Mouse (Mus musculus): ENCODE data around the gene 2210407C18Rik. TPM values are rescaled to one million over a fixed set of nuclear protein-coding genes. Genes with fewer than 3 reads are reported as not detected.

Gene 2210407C18Rik
- total and polyA plus RNA-seq, 3 experiments = not detected

GRCm38 (mm10) chr11:58618369-58618768 is 2.5 kb upstream of the 2210407C18Rik start:
- DNase-seq (ENCODE audit: extremely low read depth) = no peak
- no peak for TF ChIP-seq UBTF (IDR thresholded peaks at IDR 0.05; ENCODE audit: low read depth, low read length)
- Histone ChIP-seq H3K9me3 (replicated peaks; ENCODE audit: low read length) (no peaks in the 10 kb centered on the region), H3K4me3 (replicated peaks in 1 of 3; ENCODE audit: low read depth in 2 of 3, low read length in 2 of 3, poor library complexity in 1 of 3) (no peak overlapping the region), H3K4me1 (ENCODE audit: control insufficient read depth in 1 of 2, insufficient read depth in 2 of 2) (no peaks in the 10 kb centered on the region), H3K36me3 (replicated peaks in 1 of 2; ENCODE audit: control insufficient read depth in 1 of 2, insufficient read depth in 1 of 2, low read length in 1 of 2) (no peaks in the 10 kb centered on the region), H3K79me2 (replicated peaks; ENCODE audit: control insufficient read depth, extremely low read depth, insufficient read depth, poor library complexity, severe bottlenecking) (no peaks in the 10 kb centered on the region), H3K27ac (ENCODE audit: insufficient read depth, low read depth) (no peak overlapping the region), H3K4me2 (ENCODE audit: insufficient read depth, low read depth, poor library complexity, severe bottlenecking) (no peak overlapping the region; the same call in 1 of the 2 replicates), H3K27me3 (replicated peaks) (peaks cover 97% of the 10 kb centered on the region), H3K9ac (ENCODE audit: insufficient read depth, low read depth) (no peak overlapping the region)
- dilution Hi-C loops (cut with MboI; ENCODE audit: extremely low pct_ligation_motif_present, extremely low pct_unique_long_range_greater_than_20kb, low sequenced_read_pairs) = no loop called here
- in situ Hi-C loops (cut with MboI; ENCODE audit: low pct_ligation_motif_present, low pct_unique_long_range_greater_than_20kb, low sequenced_read_pairs) = no loop called here

GRCm38 (mm10) chr11:58614526-58614925 is 1.3 kb downstream of the 2210407C18Rik start:
- Histone ChIP-seq H3K27me3 (replicated peaks) (peaks cover 92% of the 10 kb centered on the region), H3K9me3 (replicated peaks; ENCODE audit: low read length) (no peaks in the 10 kb centered on the region), H3K4me2 (ENCODE audit: insufficient read depth, low read depth, poor library complexity, severe bottlenecking) (no peak overlapping the region), H3K4me3 (replicated peaks in 1 of 3; ENCODE audit: low read depth in 2 of 3, low read length in 2 of 3, poor library complexity in 1 of 3) (no peak overlapping the region), H3K9ac (ENCODE audit: insufficient read depth, low read depth) (no peak overlapping the region), H3K36me3 (replicated peaks in 1 of 2; ENCODE audit: control insufficient read depth in 1 of 2, insufficient read depth in 1 of 2, low read length in 1 of 2) (no peaks in the 10 kb centered on the region), H3K27ac (ENCODE audit: insufficient read depth, low read depth) (no peak overlapping the region), H3K79me2 (replicated peaks; ENCODE audit: control insufficient read depth, extremely low read depth, insufficient read depth, poor library complexity, severe bottlenecking) (no peaks in the 10 kb centered on the region), H3K4me1 (ENCODE audit: control insufficient read depth in 1 of 2, insufficient read depth in 2 of 2) (no peaks in the 10 kb centered on the region)
- dilution Hi-C loops (cut with MboI; ENCODE audit: extremely low pct_ligation_motif_present, extremely low pct_unique_long_range_greater_than_20kb, low sequenced_read_pairs) (no loop called here), in situ Hi-C loops (cut with MboI; ENCODE audit: low pct_ligation_motif_present, low pct_unique_long_range_greater_than_20kb, low sequenced_read_pairs) (no loop called here)
- DNase-seq (ENCODE audit: extremely low read depth) = no peak
- no peak for TF ChIP-seq RCOR1 (conservative IDR thresholded peaks at IDR 0.05; ENCODE audit: low read depth, low read length)
- no peak for TF ChIP-seq MEF2A (IDR thresholded peaks at IDR 0.05; ENCODE audit: borderline replicate concordance, low read depth, low read length)
- no peak for TF ChIP-seq GABPA (IDR thresholded peaks at IDR 0.05; ENCODE audit: insufficient replicate concordance, low read depth, low read length)
- TF ChIP-seq CHD1 (IDR thresholded peaks at IDR 0.05; ENCODE audit: low read depth, low read length) = no peak
- no peak for TF ChIP-seq IRF4 (IDR thresholded peaks at IDR 0.05; ENCODE audit: low read depth, low read length)

- no peaks in the 10 kb centered on the region for H3K4me1 ChIP-seq (ENCODE audit: control insufficient read depth in 1 of 2, insufficient read depth in 2 of 2)
- no peak overlapping the region for H3K4me2 ChIP-seq (ENCODE audit: insufficient read depth, low read depth, poor library complexity, severe bottlenecking)
- no peak for DNase-seq (ENCODE audit: extremely low read depth)
- in situ Hi-C loops (cut with MboI; ENCODE audit: low pct_ligation_motif_present, low pct_unique_long_range_greater_than_20kb, low sequenced_read_pairs) = no loop called here
- H3K9me3 ChIP-seq (replicated peaks; ENCODE audit: low read length) = no peaks in the 10 kb centered on the region
- TF ChIP-seq USF2 (conservative IDR thresholded peaks at IDR 0.05; ENCODE audit: low read depth, low read length) (no peak), KAT2A (IDR thresholded peaks at IDR 0.05; ENCODE audit: insufficient replicate concordance, low read length) (no peak), MAX (IDR thresholded peaks at IDR 0.05; ENCODE audit: low read length) (no peak), ZNF384 (IDR thresholded peaks at IDR 0.05; ENCODE audit: low read depth, low read length) (no peak), SMC3 (IDR thresholded peaks at IDR 0.05; ENCODE audit: low read depth, low read length) (no peak), BHLHE40 (IDR thresholded peaks at IDR 0.05; ENCODE audit: low read depth, low read length) (no peak)
- no peak overlapping the region for H3K9ac ChIP-seq (ENCODE audit: insufficient read depth, low read depth)
- no peak overlapping the region for H3K27ac ChIP-seq (ENCODE audit: insufficient read depth, low read depth)
- peaks cover 89% of the 10 kb centered on the region for H3K27me3 ChIP-seq (replicated peaks)
- dilution Hi-C loops (cut with MboI; ENCODE audit: extremely low pct_ligation_motif_present, extremely low pct_unique_long_range_greater_than_20kb, low sequenced_read_pairs) = no loop called here
- H3K36me3 ChIP-seq (replicated peaks in 1 of 2; ENCODE audit: control insufficient read depth in 1 of 2, insufficient read depth in 1 of 2, low read length in 1 of 2) = no peaks in the 10 kb centered on the region
- H3K79me2 ChIP-seq (replicated peaks; ENCODE audit: control insufficient read depth, extremely low read depth, insufficient read depth, poor library complexity, severe bottlenecking) = no peaks in the 10 kb centered on the region
- no peak overlapping the region for H3K4me3 ChIP-seq (replicated peaks in 1 of 3; ENCODE audit: low read depth in 2 of 3, low read length in 2 of 3, poor library complexity in 1 of 3)
These were observed 2.5 kb downstream of the 2210407C18Rik start for GRCm38 (mm10) chr11:58613359-58613758.

Measured in CH12.LX (cell line).